Mouse (Mus musculus): ENCODE measurements around the gene Bean1.

DNA sequence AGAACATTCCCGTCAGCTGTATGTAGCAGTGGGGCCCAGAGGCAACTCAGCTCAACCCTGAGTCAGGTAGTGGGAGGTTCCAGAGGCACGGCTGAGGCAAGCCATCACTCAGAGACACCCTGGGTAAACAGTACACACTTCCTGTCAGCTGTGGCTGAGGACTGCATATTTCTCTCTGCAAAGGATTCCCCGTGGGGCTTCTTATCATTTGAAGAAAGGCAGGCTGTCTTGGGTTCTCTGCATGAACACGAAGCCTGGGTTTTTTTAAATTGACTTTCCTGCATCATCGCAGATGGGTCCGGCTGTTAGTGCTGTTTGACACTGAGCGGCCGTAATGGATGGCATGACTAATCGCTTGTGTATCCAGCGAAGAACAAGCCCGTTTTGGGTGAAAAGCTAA is 21.3 kb downstream of the Bean1 start:
- no peak for TF ChIP-seq EP300 (IDR thresholded peaks at IDR 0.05; ENCODE audit: low read depth)
- no peak for TF ChIP-seq CTCF (IDR thresholded peaks at IDR 0.05; ENCODE audit: low read depth)
